Mouse (Mus musculus) frontal cortex, postnatal 14 days (tissue): ENCODE data around the gene Tnfrsf11a.
"Not testable (repeated sequence)": the region's sequence is repeated elsewhere in the genome, so short reads cannot be mapped to it uniquely, and the experiment has no call there.

Experiments used
- DNase-seq, 2 experiments: peaks; one replicate each; pipeline ENCODE4 v3.0.0; 2022; ENCODE audit warnings: low spot score in 2 of 2

Gene Tnfrsf11a

GRCm38 (mm10) chr1:105785146-105785545 is 4.6 kb downstream of the Tnfrsf11a start:
- DNase-seq: no peak

GRCm38 (mm10) chr1:105786731-105787357 is 6.3 kb downstream of the Tnfrsf11a start:
- DNase-seq: no peak

GRCm38 (mm10) chr1:105790103-105790502 is 9.6 kb downstream of the Tnfrsf11a start:
- DNase-seq: no peak

GRCm38 (mm10) chr1:105794670-105795069 is 14.2 kb downstream of the Tnfrsf11a start:
- DNase-seq: no peak

GRCm38 (mm10) chr1:105795705-105796104 is 15.2 kb downstream of the Tnfrsf11a start:
- DNase-seq: no peak

DNA sequence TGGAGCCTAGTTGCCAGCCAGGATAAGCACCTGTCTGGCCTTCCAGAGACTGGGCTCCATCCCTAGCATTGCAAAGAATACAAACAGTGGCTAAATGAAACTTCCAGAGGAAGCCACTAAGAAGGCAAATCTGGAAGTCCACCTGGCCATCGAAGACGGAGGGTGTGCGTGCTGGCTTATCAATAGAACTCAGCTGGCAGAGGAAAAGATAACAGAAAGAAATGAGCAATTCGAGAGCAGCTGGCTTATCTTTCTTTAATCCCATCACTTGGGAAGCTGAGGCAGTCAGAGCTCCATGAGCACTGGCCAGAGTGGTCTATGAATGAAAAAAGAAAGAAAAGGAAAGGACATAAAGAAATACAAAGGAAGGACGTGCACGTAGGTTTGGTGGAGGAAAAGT is 20.1 kb downstream of the Tnfrsf11a start:
- no peak for DNase-seq

DNA sequence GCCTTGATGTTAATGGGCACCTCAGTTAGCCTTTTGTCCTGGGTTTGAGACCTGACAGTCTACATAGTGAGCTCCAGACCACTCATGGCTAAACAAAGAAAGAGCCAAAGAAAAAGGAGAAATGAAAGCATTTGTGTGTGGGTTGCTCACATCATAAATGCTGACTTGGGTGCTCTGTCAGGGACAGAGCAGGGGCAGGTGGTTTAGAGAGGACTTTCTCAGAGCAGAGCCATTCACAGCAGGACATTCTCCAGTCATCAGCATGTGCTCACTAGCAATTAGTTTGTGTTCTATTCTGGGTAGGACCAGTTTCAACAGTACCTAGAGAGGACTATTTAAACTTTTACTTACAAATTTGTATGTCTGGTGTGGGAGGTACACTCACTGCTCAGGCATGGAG is 20.7 kb downstream of the Tnfrsf11a start:
- DNase-seq: no peak

- no peak for DNase-seq
These were observed 22.4 kb downstream of the Tnfrsf11a start for GRCm38 (mm10) chr1:105802941-105803340.

- DNase-seq: no peak
These were observed 23.8 kb downstream of the Tnfrsf11a start for GRCm38 (mm10) chr1:105804285-105804684.

DNA sequence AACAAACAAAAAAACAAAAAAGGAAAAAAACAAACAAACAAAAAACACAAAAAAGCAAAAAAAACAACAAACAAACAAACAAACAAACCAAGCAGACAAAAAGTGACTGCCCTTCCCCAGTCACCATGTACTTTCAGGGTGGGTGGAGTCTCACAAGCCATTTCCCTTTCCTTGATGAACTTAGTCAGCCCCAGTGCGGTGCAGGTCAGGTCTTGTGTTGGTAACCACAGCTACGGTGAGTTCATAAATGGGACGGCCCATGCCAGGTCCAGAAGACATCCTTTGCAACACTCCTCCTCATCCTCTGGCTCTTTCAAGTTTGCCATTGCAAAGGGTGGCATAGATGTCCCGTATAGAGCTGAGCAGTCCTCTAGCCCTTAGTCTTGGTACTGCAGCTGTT is 25.0 kb downstream of the Tnfrsf11a start:
- no peak for DNase-seq

DNA sequence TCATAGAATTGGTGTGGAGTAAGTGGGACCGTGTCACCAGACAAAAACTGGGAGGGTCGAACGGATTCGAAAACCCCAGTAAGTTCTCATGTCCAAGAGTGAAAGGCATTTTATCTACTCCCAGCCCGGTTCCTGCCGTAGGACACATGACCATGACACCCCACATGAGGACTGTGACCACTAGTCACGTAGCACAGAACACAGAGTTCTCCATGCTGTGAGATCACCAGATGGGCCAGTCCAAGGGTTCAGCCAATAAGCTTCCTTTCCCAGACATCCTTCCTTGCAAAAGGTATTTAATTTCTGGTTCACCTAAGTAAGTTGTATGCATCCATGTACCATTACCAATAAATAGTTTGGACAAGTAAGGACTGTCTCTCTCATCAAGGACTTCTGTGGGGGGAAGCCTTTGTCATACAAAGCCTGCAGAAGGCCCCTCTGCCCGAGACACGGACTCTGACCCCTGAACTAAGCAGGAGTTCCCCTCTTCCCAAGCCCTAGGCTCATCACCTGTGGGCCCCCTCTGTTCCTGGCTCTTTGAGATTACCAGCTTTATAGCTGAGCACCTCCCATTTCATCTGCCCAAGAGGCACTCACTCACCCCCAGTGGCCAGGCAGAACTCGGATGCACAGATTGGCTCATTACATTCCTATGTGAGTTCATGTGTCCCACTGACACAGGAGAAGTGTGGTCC is 26.7 kb downstream of the Tnfrsf11a start:
- no peak for DNase-seq

- not testable (repeated sequence) for DNase-seq
These were observed 31.5 kb downstream of the Tnfrsf11a start for GRCm38 (mm10) chr1:105812027-105812426.

DNA sequence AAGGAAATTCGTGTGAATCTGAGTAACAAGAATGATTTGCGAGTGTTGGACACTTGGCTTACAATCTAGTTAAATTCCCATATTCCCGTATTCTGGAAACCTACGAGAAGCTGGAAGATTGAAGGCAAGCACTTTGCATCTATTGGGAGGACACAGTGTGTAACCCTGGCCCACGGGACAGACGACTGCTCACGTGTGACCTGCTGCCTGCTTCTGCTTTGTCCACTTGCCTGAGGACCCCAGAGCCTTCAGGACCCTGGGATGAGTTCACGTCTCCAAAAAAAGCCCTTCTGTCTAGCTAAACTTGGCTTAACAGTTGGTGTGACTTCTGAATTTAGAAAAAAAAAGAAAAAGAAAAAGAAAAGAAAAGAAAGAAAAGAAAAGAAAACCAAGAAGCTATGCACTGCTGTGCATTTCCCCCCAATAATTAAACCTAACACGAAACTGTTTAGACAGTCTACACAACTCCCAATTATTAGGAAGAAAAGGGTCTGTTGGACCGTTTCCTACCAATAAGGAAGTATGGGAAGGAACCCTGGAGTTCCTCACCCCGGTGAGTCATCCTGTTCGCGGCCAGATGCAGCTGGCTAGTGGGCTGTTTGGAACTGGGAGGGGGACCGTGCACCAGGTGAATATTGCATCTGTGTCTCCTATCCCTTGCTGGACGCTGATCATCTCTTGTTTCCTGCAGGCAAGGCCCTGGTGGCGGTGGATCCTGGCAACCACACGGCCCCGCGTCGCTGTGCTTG is 32.6 kb downstream of the Tnfrsf11a start:
- no peak for DNase-seq

GRCm38 (mm10) chr1:105813709-105814061 is 33.2 kb downstream of the Tnfrsf11a start:
- no peak for DNase-seq

DNA sequence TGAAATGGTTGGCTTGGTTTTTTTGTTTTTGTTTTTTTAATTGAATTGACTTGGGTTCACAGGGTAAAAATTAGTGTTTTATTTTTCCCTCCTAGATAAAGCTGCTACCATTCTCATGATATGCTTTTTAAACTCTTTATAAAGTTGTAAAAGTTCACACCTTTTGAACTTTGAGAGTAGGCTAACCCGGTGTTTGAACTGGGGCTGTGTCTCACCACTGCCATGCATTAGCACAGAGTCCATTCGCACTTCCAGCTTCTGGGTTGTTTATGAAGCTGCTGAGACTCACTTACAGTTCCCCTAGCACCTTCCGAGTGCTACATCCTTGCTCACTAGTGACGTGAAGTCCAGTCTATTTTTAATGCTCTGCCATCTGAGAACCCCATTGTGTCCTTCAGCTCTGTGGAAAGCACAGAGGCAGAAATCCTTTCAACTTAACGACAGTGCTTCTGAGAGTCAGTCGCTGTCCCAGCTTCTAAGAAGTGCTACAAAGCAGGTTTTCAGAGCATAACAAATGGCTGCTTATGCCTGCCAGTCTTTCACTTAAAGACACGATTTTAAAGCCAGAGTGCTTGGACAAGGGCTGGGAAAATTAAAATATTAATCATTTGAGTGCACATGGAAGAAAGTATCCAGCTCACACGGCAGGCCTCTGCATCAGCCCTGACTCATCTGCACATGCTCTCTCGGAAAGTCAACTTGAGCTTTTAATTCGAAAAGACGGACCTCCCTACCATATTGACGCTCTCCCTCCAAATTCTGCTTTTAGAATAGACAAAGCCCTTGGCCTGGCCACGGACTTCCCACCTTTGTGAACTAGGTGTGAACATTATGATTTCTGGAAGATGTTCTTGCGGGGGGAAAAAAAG is 34.1 kb downstream of the Tnfrsf11a start:
- no peak for DNase-seq

DNA sequence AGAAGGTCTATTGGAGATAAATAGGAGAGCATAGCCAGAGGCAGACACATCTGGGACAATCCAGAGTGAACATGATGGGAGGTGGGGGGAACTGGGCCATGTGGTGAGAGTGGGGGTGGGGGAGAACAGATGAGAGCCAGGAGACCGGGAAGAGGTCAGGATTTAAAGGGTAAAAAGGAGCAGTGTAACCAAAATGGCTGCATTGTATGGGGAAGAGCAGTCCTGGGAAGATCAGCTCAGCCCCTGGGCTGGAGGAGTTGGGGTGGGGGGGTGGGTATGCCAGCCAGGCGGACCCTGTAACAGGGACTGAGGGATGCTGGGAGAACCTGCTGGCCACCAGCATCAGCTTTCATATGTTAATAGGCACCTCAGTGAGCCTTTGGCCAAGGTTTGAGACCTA is 34.8 kb downstream of the Tnfrsf11a start:
- DNase-seq: no peak

DNA sequence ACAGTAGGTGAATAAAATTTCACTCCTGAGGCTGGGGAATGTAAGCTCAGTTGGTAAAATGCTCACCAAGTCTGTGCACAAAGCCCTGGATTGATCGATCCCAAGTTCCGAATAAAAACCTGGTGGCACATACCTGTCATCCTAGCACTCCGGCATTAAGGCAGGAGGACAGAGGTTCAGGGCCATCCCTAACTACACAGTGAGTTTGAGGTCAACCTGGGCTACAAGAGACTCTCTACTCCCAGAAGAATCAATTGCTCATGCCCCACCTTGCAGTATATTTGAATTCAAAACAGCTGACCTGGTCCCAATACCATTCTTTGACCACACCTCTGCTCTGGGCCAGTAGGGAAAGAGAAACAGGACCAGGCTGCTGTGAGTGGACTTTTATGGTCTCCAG is 35.2 kb downstream of the Tnfrsf11a start:
- no peak for DNase-seq

DNA sequence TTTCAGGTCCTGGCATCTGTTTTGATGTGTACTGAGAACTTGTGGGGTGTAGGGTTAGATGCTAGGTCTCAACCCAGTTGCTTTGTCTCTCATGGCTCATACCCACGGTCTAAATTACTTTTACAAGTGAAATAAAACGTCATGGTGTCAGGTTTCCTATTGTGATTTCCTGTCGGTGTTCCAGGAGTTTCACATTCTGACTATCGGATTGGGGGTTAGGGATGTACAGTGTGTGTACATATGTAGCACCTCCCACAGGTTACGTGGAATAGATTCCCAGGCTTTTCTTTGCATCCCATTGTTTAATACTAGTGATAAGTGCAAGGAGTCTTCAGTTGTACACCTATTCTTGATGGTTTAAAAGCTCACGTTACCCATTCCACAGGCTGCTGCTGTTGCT is 38.5 kb downstream of the Tnfrsf11a start:
- no peak for DNase-seq

DNA sequence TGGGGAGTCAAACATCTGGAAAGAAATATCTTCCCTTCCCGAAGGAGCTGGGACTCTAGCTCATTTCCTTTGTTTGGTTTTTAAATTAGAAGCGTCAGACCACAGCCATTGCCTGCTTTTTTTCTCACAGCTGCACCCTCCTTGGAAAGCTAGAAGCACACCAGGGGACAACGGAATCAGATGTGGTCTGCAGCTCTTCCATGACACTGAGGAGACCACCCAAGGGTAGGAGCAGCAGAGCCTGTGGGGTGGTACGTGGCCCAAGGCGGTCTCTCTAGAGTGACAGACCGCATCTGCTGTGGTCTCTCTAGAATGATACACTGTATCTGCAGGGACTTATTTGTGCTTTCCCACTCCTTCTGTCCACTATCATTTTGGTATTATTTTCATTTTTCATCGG is 39.2 kb downstream of the Tnfrsf11a start:
- no peak for DNase-seq

- no peak for DNase-seq
These were observed 43.8 kb downstream of the Tnfrsf11a start for GRCm38 (mm10) chr1:105824356-105824755.

DNA sequence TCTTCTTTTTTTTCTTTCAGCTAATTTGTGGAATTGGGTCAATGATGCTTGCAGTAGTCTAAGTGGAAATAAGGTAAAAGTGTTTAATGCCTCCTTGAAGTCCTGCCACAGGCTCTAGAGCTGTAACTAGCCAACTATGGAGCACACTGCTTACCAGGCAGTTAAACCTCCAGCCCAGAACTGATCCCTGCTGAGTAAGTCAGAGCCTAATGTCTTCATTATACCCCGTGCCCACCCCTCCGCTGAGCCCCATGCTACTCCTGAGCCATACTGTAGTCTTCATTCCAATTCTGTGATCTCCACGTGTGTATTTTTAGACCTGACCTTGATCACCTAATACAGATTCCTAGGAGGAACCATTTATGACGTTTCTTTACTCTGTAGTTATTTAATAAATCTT is 44.5 kb downstream of the Tnfrsf11a start:
- DNase-seq: no peak

GRCm38 (mm10) chr1:105827374-105827773 is 46.9 kb downstream of the Tnfrsf11a start:
- DNase-seq: no peak
